Mouse (Mus musculus) thymus, adult 2 months (tissue): ENCODE data around the gene Cep350. TPM values are rescaled to one million over a fixed set of nuclear protein-coding genes. Genes with fewer than 3 reads are reported as not detected.

Experiments
- DNase-seq: peaks from one replicate; pipeline ENCODE4 v3.0.0; 2021
- H3K27ac ChIP-seq: fragments of 200-500 bp; 2 replicates; pipeline ENCODE4 v1.5.1; 2012; ENCODE audit warnings: low read length, control low read depth; ENCODE audit not compliant: control insufficient read depth, insufficient read depth
- H3K27me3 ChIP-seq: fragments of 200-500 bp; 2 replicates; pipeline ENCODE4 v1.6.1; 2012; ENCODE audit warnings: mild to moderate bottlenecking, low read length, moderate library complexity, mixed read lengths; ENCODE audit not compliant: control insufficient read depth, insufficient read depth
- H3K36me3 ChIP-seq: fragments of 200-500 bp; 2 replicates; pipeline ENCODE4 v1.6.1; 2012; ENCODE audit warnings: mild to moderate bottlenecking, low read length, moderate library complexity; ENCODE audit not compliant: control insufficient read depth, insufficient read depth
- H3K4me1 ChIP-seq: fragments of 200-500 bp; replicated peaks from 2 replicates; pipeline ENCODE4 v1.6.1; 2012; ENCODE audit warnings: low read length; ENCODE audit not compliant: control insufficient read depth, insufficient read depth
- H3K4me3 ChIP-seq: fragments of 200-500 bp; 2 replicates; pipeline ENCODE4 v1.5.1; 2012; ENCODE audit warnings: mild to moderate bottlenecking, low read length, control low read depth, moderate library complexity; ENCODE audit not compliant: control insufficient read depth, insufficient read depth
- CTCF ChIP-seq: fragments of 200-500 bp; IDR thresholded peaks from 2 replicates; pipeline ENCODE4 v1.5.1; 2012; ENCODE audit warnings: mild to moderate bottlenecking, control low read depth, low read length, moderate library complexity, borderline replicate concordance; ENCODE audit not compliant: control insufficient read depth, poor library complexity, insufficient read depth; ENCODE audit errors: extremely low read depth
- POLR2A ChIP-seq: fragments of 200-500 bp; IDR thresholded peaks from 2 replicates; pipeline ENCODE4 v1.6.1; 2012; ENCODE audit warnings: mild to moderate bottlenecking, low read length, control low read depth, moderate library complexity; ENCODE audit not compliant: control insufficient read depth, poor library complexity, insufficient read depth; ENCODE audit errors: extremely low read depth
- WGBS: fragments of 180-500 bp; shearing (Covaris S2); methylation state at CpG from one replicate; pipeline ENCODE4 v1.1.7; 2018; 5-methylcytosine and 5-hydroxymethylcytosine counted together
- polyA plus RNA-seq: library from polyadenylated mRNA; depleted of rRNA; stranded (reverse); fragments of >200 nt; gene quantifications from 2 replicates; pipeline ENCODE4 v1.2.3, GENCODE M21; 2012

Gene Cep350
- polyA plus RNA-seq, 1 experiment = 12.7 TPM

DNA sequence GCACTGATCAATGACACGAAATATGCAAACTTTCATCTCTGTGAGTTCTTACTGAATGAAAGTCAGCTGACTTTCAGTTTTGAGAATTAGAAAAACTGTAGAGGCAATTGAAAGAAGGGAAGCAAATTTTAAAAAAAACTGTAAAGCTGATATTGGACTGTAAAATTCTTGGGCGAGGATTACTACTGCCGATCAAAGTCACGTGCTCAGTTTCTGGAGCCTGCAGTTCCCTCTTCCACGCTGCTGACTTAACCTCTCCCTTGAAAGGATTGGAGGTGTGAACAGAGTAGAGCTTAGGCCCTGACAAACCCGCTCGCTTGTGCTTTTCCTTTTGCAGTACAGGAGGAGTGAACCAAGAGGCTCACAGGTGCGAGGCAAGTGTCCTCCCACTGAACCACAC, 29.3 kb upstream of the Cep350 start:
- WGBS = 88% methylated on average over 8 of the region's 8 CpGs
- peaks cover 23% of the 10 kb centered on the region for H3K36me3 ChIP-seq
- no peak for TF ChIP-seq CTCF
- no peak for TF ChIP-seq POLR2A
- H3K27ac ChIP-seq = no peak overlapping the region
- H3K4me3 ChIP-seq = no peak overlapping the region
- H3K4me1 ChIP-seq = no peaks in the 10 kb centered on the region
- no peaks in the 10 kb centered on the region for H3K27me3 ChIP-seq
- DNase-seq = no peak

GRCm38 (mm10) chr1:155995612-155996011, 22.6 kb upstream of the Cep350 start:
- H3K4me3 ChIP-seq = no peak overlapping the region
- no peak overlapping the region for H3K27ac ChIP-seq
- WGBS = 91% methylated on average over 2 of the region's 2 CpGs
- TF ChIP-seq CTCF = no peak
- no peak for TF ChIP-seq POLR2A
- no peaks in the 10 kb centered on the region for H3K27me3 ChIP-seq
- H3K4me1 ChIP-seq = no peaks in the 10 kb centered on the region
- no peaks in the 10 kb centered on the region for H3K36me3 ChIP-seq
- no peak for DNase-seq

DNA sequence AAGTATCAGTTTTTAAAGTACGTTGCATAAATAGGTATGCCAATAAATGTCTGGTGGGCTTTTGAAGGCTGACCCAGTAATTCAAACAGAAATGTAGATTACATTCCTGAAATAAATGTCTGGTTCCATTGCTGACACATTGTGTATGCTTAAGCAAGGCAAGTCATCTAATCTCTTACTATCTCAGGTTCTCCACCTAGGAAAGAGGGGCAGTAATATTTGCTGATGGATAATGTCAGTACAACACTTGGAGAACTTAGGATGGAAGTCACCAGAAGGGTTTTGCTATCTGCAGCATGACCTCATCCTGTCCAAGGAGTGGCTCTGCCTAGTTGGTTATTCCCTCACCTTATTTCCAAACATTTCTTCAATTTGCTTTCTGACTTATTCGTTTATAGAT, 21.5 kb upstream of the Cep350 start:
- 91% methylated on average over 2 of the region's 2 CpGs for WGBS
- TF ChIP-seq POLR2A = no peak
- TF ChIP-seq CTCF = no peak
- no peak overlapping the region for H3K27ac ChIP-seq
- H3K4me1 ChIP-seq = no peaks in the 10 kb centered on the region
- no peak overlapping the region for H3K4me3 ChIP-seq
- H3K27me3 ChIP-seq = no peaks in the 10 kb centered on the region
- no peak for DNase-seq
- H3K36me3 ChIP-seq = no peaks in the 10 kb centered on the region

DNA sequence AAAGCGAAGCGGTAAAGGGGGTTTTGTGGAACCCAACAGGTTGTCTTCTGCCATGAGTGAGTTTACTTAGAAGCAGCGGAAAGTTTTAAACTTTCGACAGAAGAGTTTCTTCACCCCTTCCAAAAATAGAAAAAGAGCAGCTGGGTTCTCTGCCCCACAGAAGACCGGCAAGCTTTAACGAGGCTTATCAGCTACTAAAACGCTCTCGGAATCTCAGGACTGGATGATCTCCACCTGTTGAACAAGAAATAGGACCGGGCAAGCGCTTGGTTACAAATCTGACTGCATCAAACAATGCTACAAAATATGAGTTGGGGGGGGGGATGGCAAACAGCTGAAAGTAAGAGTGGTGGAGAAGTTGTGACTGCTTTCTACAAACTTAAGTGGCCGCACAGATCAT, 17.3 kb upstream of the Cep350 start:
- 88% methylated on average over 11 of the region's 11 CpGs for WGBS
- no peaks in the 10 kb centered on the region for H3K27me3 ChIP-seq

GRCm38 (mm10) chr1:155989387-155989786, 16.3 kb upstream of the Cep350 start:
- no peak for DNase-seq
- H3K4me3 ChIP-seq = no peak overlapping the region
- H3K36me3 ChIP-seq = no peaks in the 10 kb centered on the region
- no peak overlapping the region for H3K27ac ChIP-seq
- H3K4me1 ChIP-seq = no peaks in the 10 kb centered on the region
- no peak for TF ChIP-seq CTCF
- no peak for TF ChIP-seq POLR2A
- no peaks in the 10 kb centered on the region for H3K27me3 ChIP-seq
- 78% methylated on average over 2 of the region's 2 CpGs for WGBS

More for the DNA sequence above, 17.3 kb upstream of the Cep350 start:
- Histone ChIP-seq H3K4me3 (no peak overlapping the region), H3K36me3 (no peaks in the 10 kb centered on the region), H3K4me1 (no peaks in the 10 kb centered on the region), H3K27ac (no peak overlapping the region)
- no peak for DNase-seq
- no peak for TF ChIP-seq POLR2A
- no peak for TF ChIP-seq CTCF

GRCm38 (mm10) chr1:155987625-155988024, 14.6 kb upstream of the Cep350 start:
- no peak overlapping the region for H3K4me3 ChIP-seq
- H3K4me1 ChIP-seq = no peaks in the 10 kb centered on the region
- TF ChIP-seq POLR2A = no peak
- TF ChIP-seq CTCF = no peak
- H3K36me3 ChIP-seq = no peaks in the 10 kb centered on the region
- no peak for DNase-seq
- no peaks in the 10 kb centered on the region for H3K27me3 ChIP-seq
- whole genome bisulfite sequencing = 91% methylated on average over 2 of the region's 2 CpGs
- no peak overlapping the region for H3K27ac ChIP-seq

- no peaks in the 10 kb centered on the region for H3K27me3 ChIP-seq
- no peak overlapping the region for H3K27ac ChIP-seq
- H3K4me3 ChIP-seq = no peak overlapping the region
- H3K4me1 ChIP-seq = peaks cover 3% of the 10 kb centered on the region
- TF ChIP-seq CTCF (no peak), POLR2A (no peak)
- WGBS = 82% methylated on average over 2 of the region's 2 CpGs
- no peak for DNase-seq
- no peaks in the 10 kb centered on the region for H3K36me3 ChIP-seq
These were observed 1.9 kb upstream of the Cep350 start for GRCm38 (mm10) chr1:155974931-155975330.
